Mouse (Mus musculus): ENCODE results near the gene H3f3a. TPM values are rescaled to one million over a fixed set of nuclear protein-coding genes. Genes with fewer than 3 reads are reported as not detected.

The H3f3a gene
- polyA plus RNA-seq, 1 experiment from 2014 or later = 1,931 TPM

- Histone ChIP-seq H3K36me3 (ENCODE audit: control insufficient read depth, insufficient read depth, low read length) (no peaks in the 10 kb centered on the region), H3K4me1 (ENCODE audit: control insufficient read depth, insufficient read depth, low read length) (peaks cover 5% of the 10 kb centered on the region; the same call in 1 of the 2 replicates), H3K27ac (ENCODE audit: low read depth, low read length) (no peak overlapping the region), H3K9me3 (replicated peaks; ENCODE audit: control insufficient read depth, low read length) (no peaks in the 10 kb centered on the region), H3K9ac (ENCODE audit: low read depth, low read length) (no peak overlapping the region), H3K4me3 (ENCODE audit: low read depth, low read length) (no peak overlapping the region), H3K4me2 (no peak overlapping the region), H3K27me3 (ENCODE audit: control insufficient read depth, insufficient read depth, low read length) (peaks cover 16% of the 10 kb centered on the region)
- 75% methylated on average over 5 of the region's 5 CpGs for WGBS (ENCODE audit: insufficient replicate concordance)
- no peak for ATAC-seq (replicated peaks; ENCODE audit: insufficient number of reproducible peaks, low FRiP score, low TSS enrichment)
Observed at GRCm38 (mm10) chr1:180765393-180765792, 48.4 kb downstream of the H3f3a start.

- Histone ChIP-seq H3K36me3 (ENCODE audit: control insufficient read depth, insufficient read depth, low read length) (no peaks in the 10 kb centered on the region), H3K4me1 (ENCODE audit: control insufficient read depth, insufficient read depth, low read length) (peaks cover 5% of the 10 kb centered on the region; the same call in 1 of the 2 replicates), H3K27me3 (ENCODE audit: control insufficient read depth, insufficient read depth, low read length) (peaks cover 16% of the 10 kb centered on the region), H3K9me3 (replicated peaks; ENCODE audit: control insufficient read depth, low read length) (no peaks in the 10 kb centered on the region), H3K4me2 (peak overlapping the region; percentile 82), H3K9ac (ENCODE audit: low read depth, low read length) (peak overlapping the region; percentile 61), H3K4me3 (ENCODE audit: low read depth, low read length) (peak overlapping the region; percentile 39), H3K27ac (ENCODE audit: low read depth, low read length) (no peak overlapping the region)
- under 1% methylated on average over 11 of the region's 11 CpGs for WGBS (ENCODE audit: insufficient replicate concordance)
- ATAC-seq (replicated peaks; ENCODE audit: insufficient number of reproducible peaks, low FRiP score, low TSS enrichment) = no peak; the same call in 1 of the 2 replicates
Observed at GRCm38 (mm10) chr1:180763828-180764227, 49.9 kb downstream of the H3f3a start.

- Histone ChIP-seq H3K9ac (ENCODE audit: low read depth, low read length) (peak overlapping the region; percentile 61), H3K27ac (ENCODE audit: low read depth, low read length) (no peak overlapping the region), H3K9me3 (replicated peaks; ENCODE audit: control insufficient read depth, low read length) (no peaks in the 10 kb centered on the region), H3K27me3 (ENCODE audit: control insufficient read depth, insufficient read depth, low read length) (peaks cover 16% of the 10 kb centered on the region), H3K36me3 (ENCODE audit: control insufficient read depth, insufficient read depth, low read length) (no peaks in the 10 kb centered on the region), H3K4me3 (ENCODE audit: low read depth, low read length) (peak overlapping the region; percentile 39), H3K4me2 (peak overlapping the region; percentile 82), H3K4me1 (ENCODE audit: control insufficient read depth, insufficient read depth, low read length) (peaks cover 5% of the 10 kb centered on the region; the same call in 1 of the 2 replicates)
- no peak for ATAC-seq (replicated peaks; ENCODE audit: insufficient number of reproducible peaks, low FRiP score, low TSS enrichment)
- 5% methylated on average over 14 of the region's 14 CpGs for WGBS (ENCODE audit: insufficient replicate concordance)
Observed at GRCm38 (mm10) chr1:180763307-180763706, 50.4 kb downstream of the H3f3a start.

GRCm38 (mm10) chr1:180762679-180763078 is 51.1 kb downstream of the H3f3a start:
- H3K4me3 ChIP-seq (ENCODE audit: low read depth, low read length) = no peak overlapping the region
- no peaks in the 10 kb centered on the region for H3K36me3 ChIP-seq (ENCODE audit: control insufficient read depth, insufficient read depth, low read length)
- H3K9me3 ChIP-seq (replicated peaks; ENCODE audit: control insufficient read depth, low read length) = no peaks in the 10 kb centered on the region
- H3K9ac ChIP-seq (ENCODE audit: low read depth, low read length) = peak overlapping the region; percentile 16; the same call in 1 of the 2 replicates
- H3K27ac ChIP-seq (ENCODE audit: low read depth, low read length) = no peak overlapping the region
- 68% methylated on average over 8 of the region's 8 CpGs for WGBS (ENCODE audit: insufficient replicate concordance)
- H3K27me3 ChIP-seq (ENCODE audit: control insufficient read depth, insufficient read depth, low read length) = peaks cover 16% of the 10 kb centered on the region
- peaks cover under 1% of the 10 kb centered on the region; the same call in 1 of the 2 replicates for H3K4me1 ChIP-seq (ENCODE audit: control insufficient read depth, insufficient read depth, low read length)
- no peak for ATAC-seq (replicated peaks; ENCODE audit: insufficient number of reproducible peaks, low FRiP score, low TSS enrichment)
- H3K4me2 ChIP-seq = no peak overlapping the region; the same call in 1 of the 2 replicates

- WGBS (ENCODE audit: insufficient replicate concordance) = 69% methylated on average over 11 of the region's 11 CpGs
- Histone ChIP-seq H3K9me3 (replicated peaks; ENCODE audit: control insufficient read depth, low read length) (no peaks in the 10 kb centered on the region), H3K9ac (ENCODE audit: low read depth, low read length) (no peak overlapping the region), H3K27me3 (ENCODE audit: control insufficient read depth, insufficient read depth, low read length) (peaks cover 16% of the 10 kb centered on the region), H3K4me2 (no peak overlapping the region), H3K4me1 (ENCODE audit: control insufficient read depth, insufficient read depth, low read length) (no peaks in the 10 kb centered on the region), H3K4me3 (ENCODE audit: low read depth, low read length) (no peak overlapping the region), H3K27ac (ENCODE audit: low read depth, low read length) (no peak overlapping the region), H3K36me3 (ENCODE audit: control insufficient read depth, insufficient read depth, low read length) (no peaks in the 10 kb centered on the region)
- ATAC-seq (replicated peaks; ENCODE audit: insufficient number of reproducible peaks, low FRiP score, low TSS enrichment) = no peak
Observed at GRCm38 (mm10) chr1:180762180-180762579, 51.6 kb downstream of the H3f3a start.

GRCm38 (mm10) chr1:180757956-180758520 is 55.7 kb downstream of the H3f3a start:
- no peak overlapping the region for H3K4me3 ChIP-seq (ENCODE audit: low read depth, low read length)
- H3K9me3 ChIP-seq (replicated peaks; ENCODE audit: control insufficient read depth, low read length) = no peaks in the 10 kb centered on the region
- no peak overlapping the region for H3K4me2 ChIP-seq
- H3K27me3 ChIP-seq (ENCODE audit: control insufficient read depth, insufficient read depth, low read length) = peaks cover 9% of the 10 kb centered on the region
- H3K36me3 ChIP-seq (ENCODE audit: control insufficient read depth, insufficient read depth, low read length) = peaks cover 4% of the 10 kb centered on the region; the same call in 1 of the 2 replicates
- ATAC-seq (replicated peaks; ENCODE audit: insufficient number of reproducible peaks, low FRiP score, low TSS enrichment) = no peak
- H3K4me1 ChIP-seq (ENCODE audit: control insufficient read depth, insufficient read depth, low read length) = no peaks in the 10 kb centered on the region
- H3K27ac ChIP-seq (ENCODE audit: low read depth, low read length) = no peak overlapping the region
- no peak overlapping the region for H3K9ac ChIP-seq (ENCODE audit: low read depth, low read length)
- 88% methylated on average over 7 of the region's 7 CpGs for whole genome bisulfite sequencing (ENCODE audit: insufficient replicate concordance)

- ATAC-seq (replicated peaks; ENCODE audit: insufficient number of reproducible peaks, low FRiP score, low TSS enrichment) = no peak
Observed at GRCm38 (mm10) chr1:180757252-180757955, 56.3 kb downstream of the H3f3a start.

GRCm38 (mm10) chr1:180756711-180757110 is 57.0 kb downstream of the H3f3a start:
- Histone ChIP-seq H3K9me3 (replicated peaks; ENCODE audit: control insufficient read depth, low read length) (no peaks in the 10 kb centered on the region), H3K36me3 (ENCODE audit: control insufficient read depth, insufficient read depth, low read length) (peaks cover 12% of the 10 kb centered on the region; the same call in 1 of the 2 replicates), H3K4me2 (no peak overlapping the region), H3K4me3 (ENCODE audit: low read depth, low read length) (no peak overlapping the region), H3K9ac (ENCODE audit: low read depth, low read length) (no peak overlapping the region), H3K27ac (ENCODE audit: low read depth, low read length) (no peak overlapping the region), H3K27me3 (ENCODE audit: control insufficient read depth, insufficient read depth, low read length) (no peaks in the 10 kb centered on the region), H3K4me1 (ENCODE audit: control insufficient read depth, insufficient read depth, low read length) (no peaks in the 10 kb centered on the region)
- no peak for ATAC-seq (replicated peaks; ENCODE audit: insufficient number of reproducible peaks, low FRiP score, low TSS enrichment)
- WGBS (ENCODE audit: insufficient replicate concordance) = 85% methylated on average over 2 of the region's 2 CpGs

More at GRCm38 (mm10) chr1:180757252-180757955, 56.3 kb downstream of the H3f3a start:
- Histone ChIP-seq H3K4me1 (ENCODE audit: control insufficient read depth, insufficient read depth, low read length) (no peaks in the 10 kb centered on the region), H3K9ac (ENCODE audit: low read depth, low read length) (no peak overlapping the region), H3K27me3 (ENCODE audit: control insufficient read depth, insufficient read depth, low read length) (peaks cover 3% of the 10 kb centered on the region; the same call in 1 of the 2 replicates), H3K27ac (ENCODE audit: low read depth, low read length) (no peak overlapping the region), H3K36me3 (ENCODE audit: control insufficient read depth, insufficient read depth, low read length) (peaks cover 7% of the 10 kb centered on the region; the same call in 1 of the 2 replicates), H3K9me3 (replicated peaks; ENCODE audit: control insufficient read depth, low read length) (no peaks in the 10 kb centered on the region), H3K4me2 (no peak overlapping the region), H3K4me3 (ENCODE audit: low read depth, low read length) (no peak overlapping the region)
- 86% methylated on average over 3 of the region's 3 CpGs for WGBS (ENCODE audit: insufficient replicate concordance)
